Mouse (Mus musculus) heart, postnatal 0 days (tissue): ENCODE data around the gene Trim10. TPM values are rescaled to one million over a fixed set of nuclear protein-coding genes. Genes with fewer than 3 reads are reported as not detected.

Source experiments
- ATAC-seq: fragments of 200-750 bp; cut with Nextera tagmentation; 2 replicates; pipeline ENCODE4 v1.8.0; 2017; ENCODE audit warnings: low read depth, moderate number of reproducible peaks, moderate library complexity; ENCODE audit not compliant: insufficient read depth
- DNase-seq: peaks from one replicate; pipeline ENCODE4 v3.0.0-alpha.2; 2016; ENCODE audit warnings: low spot score
- H3K27ac ChIP-seq: fragments of 300-500 bp; sonication (generic); 2 replicates; pipeline ENCODE4 v1.5.1; 2014; ENCODE audit warnings: low read depth, mild to moderate bottlenecking
- H3K27me3 ChIP-seq: fragments of 300-500 bp; sonication (generic); 2 replicates; pipeline ENCODE4 v1.6.1; 2014; ENCODE audit warnings: low read length, mixed read lengths; ENCODE audit not compliant: control insufficient read depth, insufficient read depth
- H3K36me3 ChIP-seq: fragments of 300-500 bp; sonication (generic); replicated peaks from 2 replicates; pipeline ENCODE4 v1.6.1; 2014; ENCODE audit warnings: low read length, mixed read lengths; ENCODE audit not compliant: control insufficient read depth, insufficient read depth
- H3K4me1 ChIP-seq: fragments of 300-500 bp; sonication (generic); 2 replicates; pipeline ENCODE4 v1.6.1; 2014; ENCODE audit warnings: antibody characterized with exemption; ENCODE audit not compliant: control insufficient read depth, insufficient read depth
- H3K4me2 ChIP-seq: fragments of 300-500 bp; sonication (generic); 2 replicates; pipeline ENCODE4 v1.6.1; 2014; ENCODE audit warnings: low read depth, mild to moderate bottlenecking, low read length, moderate library complexity
- H3K4me3 ChIP-seq: fragments of 300-500 bp; sonication (generic); 2 replicates; pipeline ENCODE4 v1.5.1; 2014; ENCODE audit warnings: low read depth, low read length
- H3K9ac ChIP-seq: fragments of 300-500 bp; sonication (generic); replicated peaks from 2 replicates; pipeline ENCODE4 v1.6.1; 2014; ENCODE audit warnings: low read depth, low read length, mixed read lengths
- H3K9me3 ChIP-seq: fragments of 300-500 bp; sonication (generic); replicated peaks from 2 replicates; pipeline ENCODE4 v1.6.1; 2016; ENCODE audit warnings: low read length; ENCODE audit not compliant: control insufficient read depth
- CTCF ChIP-seq: IDR thresholded peaks from 2 replicates; pipeline ENCODE4 v1.5.1; 2016; ENCODE audit warnings: antibody characterized with exemption, control low read depth, low read depth
- EP300 ChIP-seq: IDR thresholded peaks from 2 replicates; pipeline ENCODE4 v1.6.1; 2016; ENCODE audit warnings: antibody characterized with exemption, low read depth
- WGBS: fragments of 180-500 bp; shearing (Covaris S2); extraction: QIAGEN DNeasy Blood & Tissue Kit; methylation state at CpG from one replicate; pipeline ENCODE4 v1.1.7; 2014; 5-methylcytosine and 5-hydroxymethylcytosine counted together
- polyA plus RNA-seq: library from polyadenylated mRNA; unstranded; fragments of >200 nt; fragmentation: Nextera tagmentation; extraction: Ambion mirVana; gene quantifications from 2 replicates; pipeline ENCODE4 v1.2.1, GENCODE M21; 2015
- total RNA-seq: library from RNA; depleted of rRNA; stranded (reverse); fragments of >200 nt; gene quantifications from 2 replicates; pipeline ENCODE4 v1.2.3, GENCODE M21; 2014; ENCODE audit warnings: low replicate concordance

Trim10 gene
- total and polyA plus RNA-seq, 2 experiments from 2014 or later = 0.15 to 0.97 TPM

DNA sequence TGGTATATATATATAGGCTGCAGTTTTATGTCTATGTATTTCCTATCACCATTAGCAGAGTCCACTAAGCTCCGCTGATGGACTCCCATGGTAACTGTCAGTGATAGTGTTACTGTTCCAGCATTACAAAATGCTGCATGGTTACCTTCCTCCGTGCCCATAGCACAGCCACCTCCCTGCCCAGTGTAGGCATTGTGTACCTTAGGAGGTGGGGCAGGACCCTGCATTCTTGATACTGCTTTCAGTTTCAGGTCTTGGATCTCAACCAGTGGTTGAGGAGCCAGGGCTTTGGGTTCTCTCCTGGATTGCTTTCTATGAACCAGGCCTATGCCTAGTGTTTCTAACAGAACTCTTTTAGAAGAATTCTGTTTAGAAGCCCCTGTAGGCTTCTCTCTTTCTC, 19.4 kb upstream of the Trim10 start:
- TF ChIP-seq CTCF (no peak), EP300 (no peak)
- H3K9me3 ChIP-seq = no peaks in the 10 kb centered on the region
- no peak overlapping the region for H3K4me2 ChIP-seq
- H3K27ac ChIP-seq = no peak overlapping the region
- no peak for DNase-seq
- 86% methylated on average over 2 of the region's 2 CpGs for WGBS
- H3K4me3 ChIP-seq = no peak overlapping the region
- H3K4me1 ChIP-seq = peaks cover 3% of the 10 kb centered on the region; the same call in 1 of the 2 replicates
- H3K9ac ChIP-seq = no peak overlapping the region
- H3K36me3 ChIP-seq = peaks cover 44% of the 10 kb centered on the region
- H3K27me3 ChIP-seq = no peaks in the 10 kb centered on the region
- no peak for ATAC-seq

- H3K27ac ChIP-seq = no peak overlapping the region
- no peaks in the 10 kb centered on the region for H3K27me3 ChIP-seq
- WGBS = 76% methylated on average over 5 of the region's 5 CpGs
- no peak overlapping the region for H3K4me3 ChIP-seq
- H3K9me3 ChIP-seq = no peaks in the 10 kb centered on the region
- H3K4me2 ChIP-seq = no peak overlapping the region
- H3K4me1 ChIP-seq = no peaks in the 10 kb centered on the region; the same call in 1 of the 2 replicates
- DNase-seq = no peak
- no peak overlapping the region for H3K9ac ChIP-seq
- ATAC-seq = no peak
- no peak for TF ChIP-seq EP300
- TF ChIP-seq CTCF = no peak
- H3K36me3 ChIP-seq = peaks cover 52% of the 10 kb centered on the region
These were observed 18.2 kb upstream of the Trim10 start for GRCm38 (mm10) chr17:36851200-36851599.

- no peak overlapping the region for H3K4me3 ChIP-seq
- H3K9me3 ChIP-seq = no peaks in the 10 kb centered on the region
- no peak overlapping the region for H3K27ac ChIP-seq
- no peak overlapping the region for H3K4me2 ChIP-seq
- TF ChIP-seq EP300 (no peak), CTCF (no peak)
- H3K4me1 ChIP-seq = no peaks in the 10 kb centered on the region; the same call in 1 of the 2 replicates
- H3K27me3 ChIP-seq = no peaks in the 10 kb centered on the region
- no peak for DNase-seq
- WGBS = 45% methylated on average over 5 of the region's 5 CpGs
- H3K36me3 ChIP-seq = peaks cover 53% of the 10 kb centered on the region
- no peak overlapping the region for H3K9ac ChIP-seq
- no peak for ATAC-seq
These were observed 17.7 kb upstream of the Trim10 start for GRCm38 (mm10) chr17:36851627-36852026.

DNA sequence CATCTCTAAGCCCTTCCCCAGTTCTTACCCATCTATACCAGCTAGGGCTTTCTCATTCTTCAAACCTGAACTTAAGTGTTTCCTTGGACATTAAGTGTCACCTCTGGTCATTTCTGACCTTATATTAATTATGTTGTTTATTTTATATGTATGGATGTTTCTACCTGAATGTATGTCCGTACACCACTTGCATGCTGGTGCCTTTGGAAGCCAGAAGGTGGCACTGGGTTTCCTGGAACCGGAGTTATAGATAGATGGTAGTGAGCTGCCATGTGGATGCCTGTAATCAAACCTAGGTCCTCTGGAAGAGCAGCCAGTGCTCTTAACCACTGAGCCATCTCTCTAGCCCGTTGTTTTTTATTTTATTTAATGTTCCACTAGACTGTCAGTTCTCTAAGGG, 13.9 kb upstream of the Trim10 start:
- Histone ChIP-seq H3K4me3 (no peak overlapping the region), H3K27ac (no peak overlapping the region), H3K4me2 (no peak overlapping the region), H3K27me3 (no peaks in the 10 kb centered on the region), H3K9me3 (no peaks in the 10 kb centered on the region), H3K9ac (no peak overlapping the region), H3K36me3 (peaks cover 81% of the 10 kb centered on the region), H3K4me1 (no peaks in the 10 kb centered on the region; the same call in 1 of the 2 replicates)
- no peak for TF ChIP-seq CTCF
- no peak for TF ChIP-seq EP300
- DNase-seq (no peak), ATAC-seq (no peak)
- whole genome bisulfite sequencing = 95% methylated on average over 3 of the region's 3 CpGs

- H3K4me3 ChIP-seq = no peak overlapping the region
- no peak for ATAC-seq
- 92% methylated on average over 4 of the region's 4 CpGs for WGBS
- no peak for DNase-seq
- H3K36me3 ChIP-seq = peaks cover 75% of the 10 kb centered on the region
- no peaks in the 10 kb centered on the region for H3K9me3 ChIP-seq
- H3K4me2 ChIP-seq = no peak overlapping the region
- H3K4me1 ChIP-seq = no peaks in the 10 kb centered on the region; the same call in 1 of the 2 replicates
- no peaks in the 10 kb centered on the region for H3K27me3 ChIP-seq
- H3K9ac ChIP-seq = no peak overlapping the region
- TF ChIP-seq EP300 (no peak), CTCF (no peak)
- no peak overlapping the region for H3K27ac ChIP-seq
These were observed 13.1 kb upstream of the Trim10 start for GRCm38 (mm10) chr17:36856236-36856635.

DNA sequence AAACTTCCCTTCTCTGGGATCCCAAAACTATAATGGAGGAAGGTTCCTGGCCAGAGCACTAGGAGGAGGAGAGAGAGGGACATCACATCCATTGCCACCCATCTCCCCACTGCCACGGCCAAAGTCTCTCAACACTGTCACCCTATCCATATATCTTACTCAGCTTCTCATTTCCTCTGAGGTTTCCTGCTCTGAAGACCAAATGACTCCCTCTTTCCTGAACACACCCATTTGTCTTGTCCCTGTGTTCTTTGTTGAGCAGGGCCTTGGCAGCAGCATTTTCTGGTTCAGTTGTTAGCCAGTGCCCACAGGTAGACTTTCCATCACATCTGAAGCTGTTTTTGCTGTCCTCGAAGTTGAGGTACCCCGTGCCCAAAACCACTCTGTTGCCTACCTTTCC, 11.2 kb upstream of the Trim10 start:
- ATAC-seq (no peak), DNase-seq (no peak)
- WGBS = 78% methylated on average over 3 of the region's 3 CpGs
- no peak overlapping the region for H3K4me2 ChIP-seq
- H3K9me3 ChIP-seq = no peaks in the 10 kb centered on the region
- TF ChIP-seq EP300 = no peak
- TF ChIP-seq CTCF = no peak
- no peaks in the 10 kb centered on the region for H3K27me3 ChIP-seq
- H3K27ac ChIP-seq = no peak overlapping the region
- no peak overlapping the region for H3K4me3 ChIP-seq
- H3K4me1 ChIP-seq = no peaks in the 10 kb centered on the region
- no peak overlapping the region for H3K9ac ChIP-seq
- H3K36me3 ChIP-seq = peaks cover 58% of the 10 kb centered on the region
